Mouse (Mus musculus): ENCODE results near the gene Rnf144b. TPM values are rescaled to one million over a fixed set of nuclear protein-coding genes. Genes with fewer than 3 reads are reported as not detected.
A peak's percentile ranks its signal among the peaks of the same experiment; 100 is the strongest.

Rnf144b gene
- total RNA-seq, 2 experiments from 2014 or later = 20.7 to 25.9 TPM

DNA sequence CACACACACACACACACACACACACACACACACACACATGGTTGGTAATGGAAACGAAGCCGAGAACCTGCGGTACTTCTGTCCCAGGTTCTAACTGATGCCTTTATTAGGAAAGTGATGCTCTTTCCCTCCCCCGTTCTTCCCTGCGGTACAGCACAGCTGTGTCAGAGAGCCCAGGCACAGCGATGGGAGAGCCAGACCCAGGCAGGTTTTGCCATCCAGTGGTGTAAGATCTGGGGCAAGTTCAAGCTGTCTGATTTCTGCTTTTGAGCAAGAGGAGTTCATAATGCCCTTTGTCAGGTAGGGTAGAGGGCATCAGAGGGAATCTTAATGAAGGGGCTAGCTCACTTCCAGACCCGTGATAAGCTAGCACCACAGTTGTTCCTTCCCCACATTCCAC, 89.1 kb downstream of the Rnf144b start:
- TF ChIP-seq CTCF (IDR thresholded peaks at IDR 0.05) = no peak
- DNase-seq (ENCODE audit: extremely low spot score in 1 of 2, low spot score in 2 of 2) = no peak
- intact Hi-C loops (cut with DNase I) = no loop called here

DNA sequence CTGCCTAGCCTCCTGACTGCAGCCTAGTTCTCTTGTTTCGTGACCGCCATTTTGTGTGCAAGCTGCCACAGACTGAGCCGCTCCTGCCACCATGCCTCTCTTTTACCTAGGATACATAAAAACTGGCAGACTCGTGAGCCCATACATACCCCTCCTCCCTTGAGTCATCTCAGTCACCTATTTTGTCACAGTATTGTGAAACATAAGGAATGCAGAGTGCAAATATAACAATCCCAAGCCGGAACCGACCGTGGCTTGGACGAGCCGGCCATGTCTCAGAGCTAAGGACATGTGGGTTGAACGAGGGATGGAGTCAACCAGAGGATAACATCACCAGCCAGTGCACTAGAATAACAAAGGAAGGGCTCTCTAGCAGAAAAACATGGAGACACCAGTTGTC, 91.4 kb downstream of the Rnf144b start:
- Histone ChIP-seq H3K4me3 (no peak overlapping the region), H3K27ac (no peak overlapping the region)
- TF ChIP-seq CTCF (IDR thresholded peaks at IDR 0.05) = no peak
- DNase-seq (ENCODE audit: extremely low spot score in 1 of 2, low spot score in 2 of 2) = no peak
- intact Hi-C loops (cut with DNase I) = no loop called here

More for the DNA sequence above, 89.1 kb downstream of the Rnf144b start:
- no peak overlapping the region for H3K27ac ChIP-seq
- H3K4me3 ChIP-seq = no peak overlapping the region

DNA sequence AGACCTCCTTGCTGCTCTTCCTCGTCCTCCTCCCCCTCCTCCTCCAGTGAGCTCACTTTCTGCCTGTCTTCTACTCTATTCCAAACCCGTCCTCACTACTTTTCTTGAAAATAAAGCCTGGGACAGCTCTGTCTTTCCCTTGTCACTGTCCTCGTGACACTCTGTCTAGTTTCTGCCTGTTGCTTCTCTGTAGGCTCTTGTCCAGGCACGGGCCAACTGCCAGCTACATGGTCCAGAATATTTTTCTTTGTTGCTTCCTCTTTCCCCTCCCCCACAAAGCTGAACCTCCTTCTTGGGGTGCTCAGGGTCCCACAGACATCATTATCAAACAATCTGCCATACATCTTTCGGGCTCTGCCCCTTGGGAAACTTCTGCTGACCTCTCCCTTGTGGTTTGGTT, 92.4 kb downstream of the Rnf144b start:
- DNase-seq (ENCODE audit: extremely low spot score in 1 of 2, low spot score in 2 of 2) = no peak
- no peak for TF ChIP-seq CTCF (IDR thresholded peaks at IDR 0.05)
- intact Hi-C loops (cut with DNase I) = no loop called here
- no peak overlapping the region for H3K4me3 ChIP-seq
- H3K27ac ChIP-seq = no peak overlapping the region

DNA sequence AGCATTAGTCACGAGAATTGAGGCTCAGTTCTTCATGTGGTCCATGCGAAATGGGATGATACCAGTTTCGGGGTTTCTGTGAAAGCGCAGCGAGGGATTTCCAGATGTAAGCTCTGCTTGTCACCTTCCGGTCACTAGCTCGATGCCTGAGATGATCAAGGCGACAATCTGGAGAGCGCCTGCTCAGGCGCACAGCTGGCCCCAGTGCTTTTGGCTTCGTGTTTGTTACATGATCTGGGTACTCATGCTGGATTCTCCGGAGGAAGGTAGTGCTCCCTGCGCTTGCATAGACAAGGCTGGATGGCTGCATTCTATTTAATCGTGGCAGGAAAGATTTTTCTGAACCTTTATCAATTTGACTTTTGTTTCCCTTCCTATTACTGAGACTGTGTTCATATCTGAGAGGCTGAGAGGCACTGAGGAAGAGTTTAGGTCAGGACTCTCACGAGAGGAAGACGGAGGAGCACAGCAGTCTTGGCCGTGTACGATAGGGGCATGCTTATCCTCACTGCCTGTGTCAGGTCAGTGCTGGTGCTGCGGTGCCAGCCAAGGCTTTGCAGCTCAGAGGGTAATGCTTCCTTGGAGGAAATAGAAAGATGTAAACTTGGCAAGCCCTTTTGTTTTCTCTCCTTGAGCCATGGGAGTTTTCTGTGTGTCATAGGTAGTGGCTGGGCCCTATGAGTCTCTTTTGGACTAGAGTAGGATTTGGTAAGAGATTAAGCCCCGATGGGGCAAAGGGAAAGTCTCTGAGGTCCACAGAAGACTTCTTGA, 93.5 kb downstream of the Rnf144b start:
- no peak for DNase-seq (ENCODE audit: extremely low spot score in 1 of 2, low spot score in 2 of 2)
- intact Hi-C loops (cut with DNase I) = no loop called here
- TF ChIP-seq CTCF (IDR thresholded peaks at IDR 0.05) = no peak

DNA sequence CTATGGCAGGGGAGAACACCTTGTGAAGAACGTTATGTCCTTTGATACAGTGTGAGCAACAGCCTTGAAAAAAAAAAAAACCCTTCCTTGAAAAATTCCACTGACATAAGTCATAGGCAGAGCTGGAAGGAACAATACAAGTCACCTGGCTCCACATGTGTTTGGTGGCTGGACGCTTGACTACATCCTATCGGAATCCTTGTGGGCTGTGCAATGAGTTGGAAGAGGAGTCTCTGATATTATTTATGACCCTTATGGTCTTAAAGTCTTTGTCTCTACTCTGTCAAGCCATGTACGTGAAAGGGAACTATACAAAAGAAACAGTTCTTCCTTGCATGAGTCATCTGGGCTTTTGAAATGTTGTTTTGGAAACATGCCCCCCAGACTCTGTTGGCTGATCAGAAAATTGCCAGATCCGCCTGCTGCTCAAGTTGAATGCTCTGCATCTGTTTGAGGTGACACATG, 94.7 kb downstream of the Rnf144b start:
- TF ChIP-seq CTCF (IDR thresholded peaks at IDR 0.05) = no peak
- Histone ChIP-seq H3K4me3 (no peak overlapping the region), H3K27ac (peak overlapping the region; percentile 57; the same call in 1 of the 2 replicates)
- intact Hi-C loops (cut with DNase I) = no loop called here
- no peak for DNase-seq (ENCODE audit: extremely low spot score in 1 of 2, low spot score in 2 of 2)

More for the DNA sequence above, 93.5 kb downstream of the Rnf144b start:
- peak overlapping the region; percentile 11; the same call in 1 of the 2 replicates for H3K27ac ChIP-seq
- H3K4me3 ChIP-seq = no peak overlapping the region

DNA sequence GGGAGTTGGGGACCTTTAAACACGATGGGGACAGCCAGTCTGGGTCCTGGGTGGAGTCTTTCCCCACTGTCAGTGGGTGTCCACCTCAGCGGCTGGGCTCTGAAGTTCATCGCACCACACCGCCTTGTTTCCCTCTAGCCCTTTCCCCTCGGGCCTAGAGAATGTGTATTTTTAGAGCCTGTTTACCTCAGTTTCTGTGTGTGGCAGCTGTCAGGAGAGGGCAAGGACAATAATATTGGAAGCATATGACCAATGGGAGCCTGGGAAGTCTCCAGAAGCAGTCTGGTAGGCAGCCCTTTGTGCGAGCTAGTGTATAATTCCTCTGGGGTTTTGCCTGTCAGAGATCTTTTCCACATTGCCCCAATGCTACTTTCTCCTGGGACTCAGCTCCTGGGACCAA, 95.9 kb downstream of the Rnf144b start:
- Histone ChIP-seq H3K27ac (no peak overlapping the region), H3K4me3 (no peak overlapping the region)
- intact Hi-C loops (cut with DNase I) = no loop called here
- DNase-seq (ENCODE audit: extremely low spot score in 1 of 2, low spot score in 2 of 2) = no peak
- TF ChIP-seq CTCF (IDR thresholded peaks at IDR 0.05) = no peak

DNA sequence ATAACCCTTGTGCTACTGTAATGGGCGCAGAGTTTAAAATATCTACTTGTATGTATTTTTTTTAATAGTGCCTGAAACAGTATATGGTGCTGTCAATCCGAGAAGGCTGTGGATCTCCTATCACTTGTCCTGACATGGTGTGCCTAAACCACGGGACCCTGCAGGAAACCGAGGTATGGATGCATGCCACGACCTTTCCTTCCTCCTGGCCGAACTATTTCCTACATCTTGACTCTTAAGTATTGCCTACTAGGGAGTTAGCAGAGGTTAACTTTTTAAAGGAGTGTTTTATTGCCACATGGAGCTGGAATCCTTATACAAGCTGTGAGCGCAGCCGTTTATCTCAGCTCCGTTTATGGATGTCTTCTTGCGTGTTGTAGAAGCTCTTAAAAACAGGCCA, 98.0 kb downstream of the Rnf144b start:
- intact Hi-C loops (cut with DNase I) = no loop called here

DNA sequence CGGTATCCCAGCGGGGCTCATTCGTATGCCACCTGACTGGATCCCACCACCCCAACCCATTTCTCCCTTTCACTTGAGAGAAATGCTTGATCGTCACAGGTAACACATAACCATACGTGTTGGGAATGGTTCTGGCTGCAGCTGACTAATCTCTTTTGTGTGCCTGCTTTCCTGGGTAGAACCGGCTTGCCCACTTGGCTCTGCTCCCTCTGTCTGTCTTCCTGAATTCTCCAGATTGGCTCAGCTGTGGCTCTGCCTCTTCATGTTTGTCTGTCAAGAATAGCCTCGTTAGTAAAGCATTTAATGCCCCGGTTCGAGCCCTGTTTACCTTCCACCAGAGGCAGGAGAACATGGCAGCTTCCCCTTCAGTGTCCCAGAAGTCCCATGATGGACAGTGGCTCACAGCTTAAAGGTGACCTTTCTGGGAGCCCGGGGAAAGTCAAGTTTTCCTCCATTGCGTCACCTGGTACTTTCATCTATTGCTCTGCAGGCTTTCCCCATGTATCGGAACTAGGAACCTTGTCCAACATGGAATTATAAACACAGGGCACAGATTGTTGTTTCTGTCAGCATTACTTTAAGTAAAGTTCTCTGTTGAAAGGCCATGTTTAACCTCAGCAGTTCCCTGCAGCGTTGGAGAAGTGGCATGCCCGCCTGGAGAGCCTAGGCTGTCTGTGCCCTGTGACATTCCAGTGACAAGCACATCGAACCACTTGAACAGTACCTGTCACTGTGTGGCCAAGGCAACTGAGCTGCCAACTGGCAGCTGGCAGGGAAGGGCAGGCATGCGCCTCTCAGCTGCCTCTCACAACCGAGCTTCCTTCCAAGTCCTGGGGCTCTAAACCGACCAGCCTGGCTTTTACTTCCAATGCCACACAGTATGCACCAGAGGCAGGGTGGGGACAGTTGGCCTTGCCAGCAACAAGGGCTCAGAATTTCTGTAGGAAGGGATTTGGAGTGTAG, 101.4 kb downstream of the Rnf144b start:
- H3K27ac ChIP-seq = peak overlapping the region; percentile 87
- H3K4me3 ChIP-seq = no peak overlapping the region
- intact Hi-C loops (cut with DNase I) = no loop called here
- DNase-seq (ENCODE audit: extremely low spot score in 1 of 2, low spot score in 2 of 2) = peak in 1 of 2 experiments; percentile 32
- TF ChIP-seq CTCF (IDR thresholded peaks at IDR 0.05) = no peak

More for the DNA sequence above, 98.0 kb downstream of the Rnf144b start:
- DNase-seq (ENCODE audit: extremely low spot score in 1 of 2, low spot score in 2 of 2) = no peak
- TF ChIP-seq CTCF (IDR thresholded peaks at IDR 0.05) = no peak
- H3K27ac ChIP-seq = no peak overlapping the region
- no peak overlapping the region for H3K4me3 ChIP-seq

DNA sequence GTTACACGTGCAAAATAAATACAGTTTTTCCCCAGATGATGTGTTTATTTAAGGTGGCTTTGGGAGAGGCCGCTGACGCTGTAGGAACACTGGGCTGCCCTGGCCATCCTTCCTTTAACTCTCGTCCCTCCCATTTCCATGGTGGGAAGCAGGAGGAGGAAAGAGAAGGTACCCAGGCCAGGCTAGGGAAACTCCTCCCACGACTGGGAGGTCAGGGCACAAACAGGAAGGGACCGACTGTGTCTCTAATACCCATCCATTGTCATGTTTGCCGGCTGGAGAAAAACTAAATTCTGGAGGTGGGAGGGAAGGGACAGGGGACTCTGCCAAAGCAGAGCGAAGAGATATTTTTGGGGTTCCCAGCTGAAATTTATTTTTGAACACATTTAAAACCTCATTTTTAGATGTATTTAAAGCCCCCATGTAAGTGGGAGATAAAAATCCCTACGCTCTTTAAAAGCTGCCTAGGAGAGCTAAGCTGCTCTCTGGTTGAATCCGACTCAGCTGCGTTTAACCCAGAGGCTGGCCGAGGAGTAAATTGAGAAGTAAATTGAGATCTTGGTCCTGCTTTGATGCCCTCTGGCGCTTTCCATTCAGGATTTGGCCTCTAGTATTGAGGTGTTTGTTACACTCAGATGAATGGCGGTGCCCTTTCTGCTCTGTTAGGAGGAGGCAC, 102.3 kb downstream of the Rnf144b start:
- Histone ChIP-seq H3K27ac (peak overlapping the region; percentile 81), H3K4me3 (no peak overlapping the region)
- intact Hi-C loops (cut with DNase I) = no loop called here
- TF ChIP-seq CTCF (IDR thresholded peaks at IDR 0.05) = no peak
- peak in 1 of 2 experiments; percentile 25 for DNase-seq (ENCODE audit: extremely low spot score in 1 of 2, low spot score in 2 of 2)

DNA sequence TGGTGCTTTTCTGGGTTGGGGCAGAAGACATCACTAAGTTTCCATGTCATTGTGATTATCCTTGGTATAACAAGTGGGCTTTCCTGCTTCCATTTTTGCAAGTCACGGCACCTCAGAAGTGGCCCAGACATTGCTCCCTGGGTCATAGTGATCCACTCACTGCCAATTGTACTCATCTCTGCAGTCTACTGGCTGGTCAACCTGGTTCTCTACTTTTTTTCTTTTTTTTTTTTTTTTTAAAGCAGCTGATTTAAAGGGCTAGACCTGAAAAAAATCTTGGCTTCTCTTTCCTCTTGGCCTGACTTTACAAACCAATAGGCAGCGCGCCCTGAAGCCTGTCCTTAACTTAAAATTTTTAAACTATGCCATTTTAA, 102.9 kb downstream of the Rnf144b start:
- no peak for DNase-seq (ENCODE audit: extremely low spot score in 1 of 2, low spot score in 2 of 2)
- no peak overlapping the region for H3K4me3 ChIP-seq
- no peak for TF ChIP-seq CTCF (IDR thresholded peaks at IDR 0.05)
- intact Hi-C loops (cut with DNase I) = no loop called here
- H3K27ac ChIP-seq = peak overlapping the region; percentile 81

DNA sequence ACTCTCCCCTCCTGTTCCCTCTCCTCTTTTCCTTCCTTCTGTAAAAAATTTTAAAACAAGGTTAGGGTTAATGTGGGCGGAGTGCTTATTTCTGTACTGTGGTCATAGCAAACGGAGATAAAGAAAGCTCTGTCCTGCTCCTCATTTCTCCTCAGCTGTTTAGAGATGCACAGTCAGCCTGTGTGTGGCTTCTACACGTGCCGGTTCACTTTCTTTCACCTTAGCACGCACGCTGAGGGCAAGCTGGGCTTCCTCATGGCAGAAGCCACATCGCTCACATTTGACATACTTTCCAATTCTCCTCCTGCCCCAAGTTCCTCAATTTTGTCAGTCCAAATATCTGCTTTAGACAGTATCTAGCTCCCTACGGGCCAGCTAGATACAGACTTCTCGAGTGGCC, 103.3 kb downstream of the Rnf144b start:
- intact Hi-C loops (cut with DNase I) = no loop called here
- no peak for TF ChIP-seq CTCF (IDR thresholded peaks at IDR 0.05)
- peak overlapping the region; percentile 81 for H3K27ac ChIP-seq
- DNase-seq (ENCODE audit: extremely low spot score in 1 of 2, low spot score in 2 of 2) = no peak
- H3K4me3 ChIP-seq = no peak overlapping the region

Measured in left cerebral cortex, adult 2 months (tissue).